Mouse (Mus musculus): ENCODE results near the gene Epha8. TPM values are rescaled to one million over a fixed set of nuclear protein-coding genes. Genes with fewer than 3 reads are reported as not detected.

Gene Epha8
- total and polyA plus RNA-seq, 3 experiments, result 0.03 TPM; not detected in 2

- no peaks in the 10 kb centered on the region for H3K36me3 ChIP-seq (ENCODE audit: control insufficient read depth in 1 of 2, insufficient read depth in 2 of 2, low read length in 2 of 2)
- TF ChIP-seq CTCF (IDR thresholded peaks at IDR 0.05 in 2 of 3, conservative IDR thresholded peaks at IDR 0.05 in 1 of 3; ENCODE audit: control insufficient read depth in 1 of 3, insufficient read depth in 1 of 3, low read depth in 2 of 3, low read length in 3 of 3, poor library complexity in 1 of 3, severe bottlenecking in 1 of 3) (peak in 2 of 3 experiments; percentile 12 to 21; a peak in 3 of 6 replicates), TBP (IDR thresholded peaks at IDR 0.05; ENCODE audit: low read depth, low read length) (no peak), HCFC1 (IDR thresholded peaks at IDR 0.05; ENCODE audit: low read depth, low read length) (no peak), ZNF384 (IDR thresholded peaks at IDR 0.05; ENCODE audit: low read depth, low read length) (no peak), BHLHE40 (IDR thresholded peaks at IDR 0.05; ENCODE audit: borderline replicate concordance, low read depth, low read length) (no peak), NRF1 (IDR thresholded peaks at IDR 0.05; ENCODE audit: insufficient read depth, low read depth, low read length, poor library complexity, severe bottlenecking) (no peak), SMC3 (IDR thresholded peaks at IDR 0.05; ENCODE audit: low read depth, low read length) (no peak), E2F4 (IDR thresholded peaks at IDR 0.05; ENCODE audit: borderline replicate concordance, low read depth, low read length) (no peak), GABPA (IDR thresholded peaks at IDR 0.05; ENCODE audit: low read depth, low read length) (no peak)
- H3K9me3 ChIP-seq (replicated peaks; ENCODE audit: insufficient read depth, low read length), result no peaks in the 10 kb centered on the region
- DNase-seq (ENCODE audit: low read depth, low spot score), result no peak
- no peak overlapping the region for H3K9ac ChIP-seq (ENCODE audit: control insufficient read depth, low read depth, low read length, poor library complexity, severe bottlenecking)
- H3K4me3 ChIP-seq (ENCODE audit: control insufficient read depth in 1 of 2, insufficient read depth in 1 of 2, low read depth in 2 of 2, low read length in 2 of 2), result no peak overlapping the region
- H3K79me2 ChIP-seq (ENCODE audit: control insufficient read depth, insufficient read depth, low read length, poor library complexity), result no peaks in the 10 kb centered on the region
- H3K27me3 ChIP-seq (ENCODE audit: control insufficient read depth in 1 of 2, insufficient read depth in 2 of 2, low read length in 2 of 2), result no peaks in the 10 kb centered on the region
- no peak overlapping the region for H3K27ac ChIP-seq (ENCODE audit: control insufficient read depth, low read depth, low read length)
- H3K4me1 ChIP-seq (ENCODE audit: control insufficient read depth in 1 of 2, insufficient read depth in 2 of 2, low read length in 2 of 2), result no peaks in the 10 kb centered on the region
Observed at GRCm38 (mm10) chr4:136893691-136894543, 62.7 kb downstream of the Epha8 start.

DNA sequence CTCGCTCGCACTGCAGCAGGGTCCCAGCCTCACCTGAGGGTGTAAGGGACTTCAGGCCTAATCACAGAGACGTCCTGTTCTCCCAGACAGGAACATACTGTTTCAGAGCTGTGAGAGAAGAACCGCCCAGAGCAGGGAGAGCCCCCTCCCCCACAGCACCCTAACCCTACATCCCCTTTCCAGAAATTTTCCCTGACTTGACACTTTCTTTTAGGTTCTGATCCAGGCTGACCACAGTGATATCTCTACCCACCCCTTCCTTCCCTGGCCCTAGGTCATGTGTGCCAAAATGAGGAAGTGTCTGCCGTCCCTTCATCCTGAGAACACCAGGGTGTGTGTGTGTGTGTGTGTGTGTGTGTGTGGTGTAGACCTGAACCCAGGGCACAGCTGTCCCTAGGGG is 63.8 kb downstream of the Epha8 start, which contains the start of gene C1qc:
C1qc (minus strand) TSS at position 255 of the 400 bp plus-strand sequence.
- H3K4me1 ChIP-seq (ENCODE audit: control insufficient read depth in 1 of 2, insufficient read depth in 2 of 2, low read length in 2 of 2), result no peaks in the 10 kb centered on the region
- H3K9ac ChIP-seq (ENCODE audit: control insufficient read depth, low read depth, low read length, poor library complexity, severe bottlenecking), result no peak within 1 kb of the TSS
- TF ChIP-seq CTCF (IDR thresholded peaks at IDR 0.05 in 2 of 3, conservative IDR thresholded peaks at IDR 0.05 in 1 of 3; ENCODE audit: control insufficient read depth in 1 of 3, insufficient read depth in 1 of 3, low read depth in 2 of 3, low read length in 3 of 3, poor library complexity in 1 of 3, severe bottlenecking in 1 of 3), result no peak
- H3K27ac ChIP-seq (ENCODE audit: control insufficient read depth, low read depth, low read length), result no peak within 1 kb of the TSS
- no peaks in the 10 kb centered on the region for H3K27me3 ChIP-seq (ENCODE audit: control insufficient read depth in 1 of 2, insufficient read depth in 2 of 2, low read length in 2 of 2)
- no peaks in the 10 kb centered on the region for H3K79me2 ChIP-seq (ENCODE audit: control insufficient read depth, insufficient read depth, low read length, poor library complexity)
- no peaks in the 10 kb centered on the region for H3K36me3 ChIP-seq (ENCODE audit: control insufficient read depth in 1 of 2, insufficient read depth in 2 of 2, low read length in 2 of 2)
- no peaks in the 10 kb centered on the region for H3K9me3 ChIP-seq (replicated peaks; ENCODE audit: insufficient read depth, low read length)
- H3K4me3 ChIP-seq (ENCODE audit: control insufficient read depth in 1 of 2, insufficient read depth in 1 of 2, low read depth in 2 of 2, low read length in 2 of 2), result no peak within 1 kb of the TSS
- peak; percentile 18 for DNase-seq (ENCODE audit: low read depth, low spot score)

- Histone ChIP-seq H3K27me3 (ENCODE audit: control insufficient read depth in 1 of 2, insufficient read depth in 2 of 2, low read length in 2 of 2) (no peaks in the 10 kb centered on the region), H3K79me2 (ENCODE audit: control insufficient read depth, insufficient read depth, low read length, poor library complexity) (no peaks in the 10 kb centered on the region), H3K4me3 (ENCODE audit: control insufficient read depth in 1 of 2, insufficient read depth in 1 of 2, low read depth in 2 of 2, low read length in 2 of 2) (no peak overlapping the region), H3K36me3 (ENCODE audit: control insufficient read depth in 1 of 2, insufficient read depth in 2 of 2, low read length in 2 of 2) (no peaks in the 10 kb centered on the region), H3K27ac (ENCODE audit: control insufficient read depth, low read depth, low read length) (no peak overlapping the region), H3K9ac (ENCODE audit: control insufficient read depth, low read depth, low read length, poor library complexity, severe bottlenecking) (no peak overlapping the region), H3K4me1 (ENCODE audit: control insufficient read depth in 1 of 2, insufficient read depth in 2 of 2, low read length in 2 of 2) (no peaks in the 10 kb centered on the region), H3K9me3 (replicated peaks; ENCODE audit: insufficient read depth, low read length) (no peaks in the 10 kb centered on the region)
- no peak for DNase-seq (ENCODE audit: low read depth, low spot score)
- TF ChIP-seq CHD1 (IDR thresholded peaks at IDR 0.05; ENCODE audit: low read depth, low read length) (no peak), ZC3H11A (IDR thresholded peaks at IDR 0.05; ENCODE audit: low read depth, low read length) (no peak), GATA1 (IDR thresholded peaks at IDR 0.05; ENCODE audit: low read depth, low read length) (no peak), TAL1 (IDR thresholded peaks at IDR 0.05; ENCODE audit: low read length) (no peak), MEF2A (IDR thresholded peaks at IDR 0.05; ENCODE audit: extremely low read depth, insufficient replicate concordance, low read depth, low read length, poor library complexity, severe bottlenecking) (no peak), E2F4 (IDR thresholded peaks at IDR 0.05; ENCODE audit: borderline replicate concordance, low read depth, low read length) (no peak)
Observed at GRCm38 (mm10) chr4:136892371-136892770, 64.2 kb downstream of the Epha8 start.

All from MEL (cell line).